Mouse (Mus musculus) cerebellum, postnatal 36 days (tissue): ENCODE data around the gene Bbof1.

Experiments used
- DNase-seq, 2 experiments: peaks; one replicate each; pipeline ENCODE4 v3.0.0; 2021 to 2022; ENCODE audit warnings: mixed read lengths in 2 of 2

The Bbof1 gene

GRCm38 (mm10) chr12:84408819-84409507 is at the start of gene Bbof1, which contains the start of gene Entpd5:
TSS of gene Bbof1 (plus strand) at chr12:84409071.
TSS of gene Entpd5 (minus strand) at chr12:84409029.
- DNase-seq, result peak; percentile 91 to 94

- DNase-seq, result peak; percentile 93
Measured at GRCm38 (mm10) chr12:84361555-84362489, 47.0 kb upstream of the Bbof1 start, which contains the start of the genes Coq6 and Fam161b. TSS of gene Coq6 (plus strand) at chr12:84361657. TSS of gene Fam161b (minus strand) at chr12:84361833.

- no peak for DNase-seq
Measured at GRCm38 (mm10) chr12:84362872-84363271, 46.0 kb upstream of the Bbof1 start.

DNA sequence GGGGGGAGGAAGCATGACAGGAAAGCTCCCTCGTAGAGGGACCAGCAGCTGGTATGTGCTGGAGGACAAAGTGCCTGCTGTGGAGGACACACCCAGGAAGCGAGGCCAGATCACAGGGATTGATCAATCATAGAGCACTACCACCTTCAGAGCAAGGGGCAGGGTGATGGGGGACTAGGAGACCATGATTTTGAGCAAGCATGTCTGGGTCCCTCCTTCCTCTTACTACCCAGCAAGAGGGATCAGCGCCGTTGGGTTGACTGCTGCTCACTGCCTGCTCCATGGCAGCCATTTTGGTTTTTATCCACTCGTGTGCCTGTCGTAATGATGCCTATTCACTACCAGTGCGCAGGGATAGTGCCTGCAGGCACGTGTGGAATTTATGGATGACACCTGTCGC is 44.6 kb upstream of the Bbof1 start:
- no peak for DNase-seq

DNA sequence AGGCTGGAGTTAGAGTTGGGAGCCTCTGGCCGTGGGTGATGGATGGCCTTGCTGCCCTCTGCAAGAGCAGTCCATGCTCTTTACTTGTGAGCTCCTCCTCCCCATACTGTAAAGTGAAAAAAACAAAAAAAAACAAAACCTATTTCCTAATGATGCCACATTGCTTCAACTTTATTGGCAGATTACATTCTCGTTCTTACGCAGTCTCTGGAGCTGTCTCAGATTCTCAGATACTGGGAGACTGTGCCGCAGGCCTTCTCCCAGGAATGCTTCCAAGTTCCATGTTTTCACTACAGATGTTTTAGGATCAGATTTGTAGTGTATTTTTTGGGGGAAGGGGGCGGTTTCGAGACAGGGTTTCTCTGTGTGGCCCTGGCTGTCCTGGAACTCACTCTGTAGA is 43.7 kb upstream of the Bbof1 start:
- no peak for DNase-seq

- no peak for DNase-seq
Measured at GRCm38 (mm10) chr12:84366971-84367370, 41.9 kb upstream of the Bbof1 start.

- no peak for DNase-seq
Measured at GRCm38 (mm10) chr12:84371647-84372046, 37.2 kb upstream of the Bbof1 start.

DNA sequence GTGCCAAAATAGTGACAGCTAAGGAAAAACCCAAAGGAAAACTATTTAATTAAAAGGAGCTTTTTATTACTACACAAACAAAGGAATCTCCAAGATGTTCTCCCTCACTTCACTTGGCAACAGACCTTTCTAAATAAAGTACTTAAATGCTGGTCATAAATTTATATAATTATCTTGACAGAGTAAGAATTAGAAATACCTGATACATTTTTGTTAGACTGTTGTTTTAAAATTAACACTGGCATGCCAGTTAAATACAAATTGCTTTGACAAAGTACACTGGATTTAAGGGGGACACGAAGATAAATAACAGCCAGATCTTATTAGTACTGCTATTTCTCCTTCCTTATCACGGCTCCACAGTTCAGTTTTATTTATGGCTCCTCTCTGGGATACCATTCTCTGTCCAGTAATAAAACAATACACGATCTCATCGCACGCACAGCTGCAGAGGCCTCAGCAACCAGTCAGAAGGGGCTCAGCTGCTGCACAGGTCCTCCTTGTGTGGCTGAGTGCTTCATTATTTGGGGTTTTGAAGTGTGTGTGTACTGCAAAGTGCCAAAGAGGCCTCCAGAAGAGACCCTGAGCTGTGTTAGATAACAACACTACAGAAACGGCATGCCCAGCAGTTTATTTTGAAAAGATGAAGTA is 34.9 kb upstream of the Bbof1 start:
- DNase-seq, result no peak

GRCm38 (mm10) chr12:84382369-84382768 is 26.5 kb upstream of the Bbof1 start:
- no peak for DNase-seq

GRCm38 (mm10) chr12:84384644-84385081 is 24.2 kb upstream of the Bbof1 start:
- DNase-seq, result peak in 1 of 2 experiments; percentile 12

DNA sequence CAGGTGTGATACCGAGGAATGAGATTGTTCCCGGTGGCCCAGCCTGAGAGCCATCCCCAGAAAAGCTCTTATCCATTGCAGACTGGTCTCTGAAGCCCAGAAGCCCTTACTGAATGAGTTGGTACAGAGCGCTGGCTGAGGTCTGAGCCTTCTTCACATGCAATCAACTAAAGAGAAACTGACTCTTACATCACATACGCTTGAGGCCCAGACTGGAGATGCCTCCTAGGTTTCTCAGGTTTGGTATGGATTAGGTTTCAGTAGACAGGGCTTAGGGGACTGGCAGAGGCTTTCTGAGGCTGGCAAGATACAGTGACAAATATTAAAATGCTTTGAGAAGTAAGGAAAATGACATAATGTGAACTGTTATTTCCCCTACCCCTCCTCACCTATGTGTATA is 23.5 kb upstream of the Bbof1 start:
- DNase-seq, result no peak

DNA sequence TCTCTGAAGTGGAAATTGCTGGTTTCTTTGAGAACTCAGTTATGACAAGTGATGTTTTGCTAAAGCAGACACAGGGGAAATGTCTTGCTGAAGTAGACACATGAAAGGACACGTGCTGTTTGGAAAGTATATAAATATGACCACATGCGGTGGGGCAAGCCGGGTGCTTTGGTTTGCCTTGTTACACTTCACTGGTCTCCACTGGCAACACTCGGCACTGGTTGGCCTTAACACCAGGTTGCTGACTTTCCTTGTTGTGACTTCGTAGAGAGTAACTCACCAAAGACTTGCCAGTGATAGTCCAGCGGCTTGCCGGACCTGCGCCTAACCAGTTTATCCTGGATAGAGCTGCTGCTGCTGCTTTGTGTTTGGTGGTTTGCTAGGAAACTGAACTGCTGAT is 20.8 kb upstream of the Bbof1 start:
- no peak for DNase-seq

DNA sequence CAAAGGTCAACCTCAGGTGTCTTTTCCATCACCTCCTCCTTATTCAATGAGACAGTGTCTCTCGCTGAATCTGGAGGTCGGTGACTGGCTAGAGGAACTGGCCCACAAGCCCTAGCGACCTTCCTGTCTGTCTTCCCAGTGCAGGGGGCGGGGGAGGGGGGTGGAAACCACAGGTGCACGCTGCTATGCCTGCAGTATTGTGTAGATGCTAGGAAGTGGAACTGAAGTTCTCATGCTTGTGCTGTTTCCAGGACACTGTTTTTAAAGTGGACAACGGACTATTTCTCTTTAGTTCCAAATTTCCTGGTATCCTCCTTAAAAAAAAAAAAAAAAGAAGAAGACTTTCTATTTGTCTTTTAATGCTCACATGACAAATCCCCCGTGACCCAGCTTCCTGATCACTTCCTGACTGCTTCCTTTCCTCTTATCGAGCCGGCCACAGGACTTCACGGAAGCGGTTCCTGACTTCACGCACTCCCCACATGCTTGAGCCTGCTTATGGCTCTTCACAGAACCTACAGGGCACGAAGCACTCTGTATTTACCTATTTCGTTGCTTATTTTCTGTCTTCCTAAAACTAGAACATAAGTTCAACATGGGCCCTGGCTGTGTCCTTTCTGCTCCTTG is 20.0 kb upstream of the Bbof1 start:
- no peak for DNase-seq

GRCm38 (mm10) chr12:84390336-84390735 is 18.5 kb upstream of the Bbof1 start:
- no peak for DNase-seq

DNA sequence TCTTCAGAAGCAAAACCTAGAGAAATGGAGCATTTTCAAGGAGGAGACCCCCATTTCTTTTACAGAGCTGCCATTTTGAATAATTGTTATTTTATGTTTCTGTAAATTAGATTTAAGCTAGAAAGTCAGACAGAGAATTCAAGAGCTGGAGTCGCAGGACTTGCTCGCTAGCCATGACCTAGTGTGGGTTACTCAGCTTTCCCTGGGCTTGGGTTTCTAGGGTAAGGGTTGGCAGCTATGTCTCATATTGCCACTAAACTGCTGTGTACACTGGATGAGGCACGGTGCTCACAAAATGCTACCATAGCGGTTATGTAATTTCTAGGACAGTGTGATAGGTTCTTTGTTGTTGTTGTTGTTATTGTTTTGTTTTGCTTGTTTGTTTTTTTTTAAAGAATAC is 16.2 kb upstream of the Bbof1 start:
- DNase-seq, result no peak

GRCm38 (mm10) chr12:84393847-84394246 is 15.0 kb upstream of the Bbof1 start:
- DNase-seq, result no peak

DNA sequence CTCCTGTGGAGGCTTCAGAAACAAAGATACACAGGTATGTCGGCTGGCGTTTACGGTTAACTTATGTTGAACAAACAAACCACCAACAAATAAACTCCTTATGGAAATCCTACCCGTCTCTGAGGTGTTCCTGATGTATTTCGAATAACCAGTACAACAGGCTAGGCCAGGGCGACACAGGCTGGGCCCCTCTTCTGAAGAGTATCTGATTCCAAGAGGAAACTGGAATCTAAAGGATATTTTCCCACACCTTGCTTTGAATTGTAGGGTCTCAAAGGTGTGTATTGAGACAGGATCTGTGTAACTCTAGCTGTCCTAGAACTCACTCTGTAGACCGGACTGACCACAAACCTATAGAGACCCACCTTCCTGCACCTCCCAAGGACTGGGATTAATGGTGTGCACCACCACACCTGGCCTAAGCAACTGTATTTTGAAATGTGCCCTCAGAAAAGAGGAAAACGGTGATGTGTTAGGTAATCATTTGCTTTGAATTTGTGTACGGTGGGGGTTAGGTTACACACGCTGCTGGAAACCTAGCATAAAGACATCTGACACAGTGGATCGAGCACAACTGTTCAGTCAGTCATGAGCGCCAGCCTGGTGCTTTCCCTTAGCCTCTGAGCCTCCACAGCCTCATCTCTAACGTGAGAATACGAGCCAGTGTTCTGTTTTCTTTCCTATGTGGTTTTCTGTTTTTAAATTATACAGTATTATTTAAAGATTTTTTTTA is 11.8 kb upstream of the Bbof1 start:
- DNase-seq, result no peak

DNA sequence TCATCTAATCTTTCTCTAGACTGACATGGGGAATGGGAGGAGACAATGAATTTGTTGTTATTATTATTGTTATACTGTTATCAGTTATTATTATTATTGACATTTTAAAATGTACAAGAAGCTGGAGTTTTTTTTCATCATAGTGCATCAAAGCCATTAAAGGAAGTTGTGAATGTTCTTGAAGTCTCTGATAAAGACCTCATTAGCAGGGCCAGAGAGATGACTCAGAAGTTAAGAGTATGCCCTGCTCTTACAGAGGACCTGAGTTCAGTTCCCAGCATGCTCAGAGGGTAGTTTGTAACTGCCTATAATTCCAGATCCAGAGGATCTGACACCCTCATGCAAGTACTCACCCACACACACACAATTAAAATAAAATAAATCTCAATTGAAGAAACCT is 11.2 kb upstream of the Bbof1 start:
- no peak for DNase-seq

DNA sequence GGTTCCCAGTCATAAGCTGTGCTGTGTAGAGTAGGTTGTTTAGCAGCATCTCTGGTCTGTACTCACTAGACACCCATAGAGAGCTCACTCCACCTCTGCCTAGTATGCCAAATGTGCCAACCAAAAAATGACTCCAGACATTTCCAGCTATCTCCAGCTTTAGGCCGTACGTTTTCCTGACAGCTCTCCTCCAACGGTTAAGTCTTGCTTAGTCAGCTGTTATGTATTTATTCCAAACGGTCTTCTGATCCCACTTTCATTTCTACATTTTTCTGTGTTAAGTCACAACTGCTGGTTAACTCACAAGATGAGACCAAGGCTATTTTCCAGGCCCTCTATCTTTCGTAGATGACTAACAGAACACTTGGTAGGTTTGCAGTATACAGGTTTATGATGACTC is 10.2 kb upstream of the Bbof1 start:
- DNase-seq, result no peak

GRCm38 (mm10) chr12:84399135-84399534 is 9.7 kb upstream of the Bbof1 start:
- no peak for DNase-seq

DNA sequence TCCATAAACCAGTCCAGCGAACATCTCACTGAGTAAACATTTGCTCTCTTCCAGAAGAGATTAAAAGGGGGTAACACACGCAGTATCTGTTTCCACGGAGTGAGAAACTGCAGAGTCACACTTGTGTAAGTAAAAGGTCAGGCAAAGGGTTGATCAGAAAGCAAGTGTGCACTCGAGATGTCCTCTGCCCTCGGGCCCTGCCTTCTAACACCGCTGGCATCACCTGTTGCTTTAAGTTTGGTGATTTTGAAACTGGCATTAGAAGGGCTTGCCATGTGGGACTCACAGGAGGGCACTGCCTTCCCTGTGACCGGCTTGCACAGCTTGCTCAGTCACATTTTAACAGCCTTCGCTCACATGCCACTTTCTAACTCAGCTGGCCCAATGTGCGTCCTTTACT is 9.2 kb upstream of the Bbof1 start:
- DNase-seq, result no peak

- no peak for DNase-seq
Measured at GRCm38 (mm10) chr12:84400068-84400467, 8.8 kb upstream of the Bbof1 start.
